Mouse (Mus musculus): ENCODE data around the gene Gnptg. TPM values are rescaled to one million over a fixed set of nuclear protein-coding genes. Genes with fewer than 3 reads are reported as not detected.

The Gnptg gene
- polyA plus RNA-seq, 1 experiment = 123 TPM

DNA sequence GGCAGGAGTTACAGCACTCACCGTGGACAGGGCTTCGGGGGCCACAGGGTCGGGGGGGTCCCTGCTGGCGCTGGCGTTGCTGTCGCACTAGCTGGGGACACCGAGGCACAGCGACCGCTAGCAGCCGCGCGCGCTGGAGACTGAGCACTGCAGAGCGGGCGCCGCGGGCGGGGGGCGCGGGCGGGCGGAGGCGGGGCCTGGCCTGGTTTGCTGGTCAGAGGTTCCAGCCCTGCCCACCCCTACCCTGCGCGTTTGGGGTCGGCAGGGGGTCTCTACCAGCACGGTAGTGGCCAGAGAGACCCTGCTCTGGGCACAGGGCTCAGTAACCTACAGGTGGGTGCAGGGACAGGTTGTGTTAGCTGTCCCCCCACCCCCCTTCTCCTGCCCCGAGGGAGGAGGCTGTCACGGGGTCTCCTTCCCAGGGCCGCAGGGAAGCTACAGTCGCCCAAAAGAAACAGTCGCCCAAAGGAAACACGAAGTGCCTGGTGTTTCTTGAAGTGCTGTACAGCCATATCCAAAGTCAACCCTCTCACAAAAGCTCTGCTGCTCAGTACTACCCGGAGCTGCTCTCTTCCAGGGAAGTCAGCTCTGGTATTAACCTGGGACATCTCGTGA lies 16.3 kb upstream of the Gnptg start, which contains the start of gene Baiap3:
Baiap3 (minus strand) TSS at position 225 of the 615 bp plus-strand sequence.
- no peaks in the 10 kb centered on the region for H3K27me3 ChIP-seq (replicated peaks; ENCODE audit: control insufficient read depth, insufficient read depth, low read length)
- WGBS = 3% methylated on average over 35 of the region's 35 CpGs
- no peak within 1 kb of the TSS for H3K27ac ChIP-seq (ENCODE audit: insufficient read depth, low read depth, low read length)
- TF ChIP-seq CTCF (conservative IDR thresholded peaks at IDR 0.05; ENCODE audit: insufficient read depth, insufficient read length, low read depth, low read length) (no peak), POLR2A (IDR thresholded peaks at IDR 0.05; ENCODE audit: low read depth, low read length) (no peak)
- peak within 1 kb of the TSS; percentile 30 for H3K4me3 ChIP-seq (ENCODE audit: insufficient read depth, low read depth, low read length)
- H3K36me3 ChIP-seq (ENCODE audit: control insufficient read depth, insufficient read depth, low read length) = no peaks in the 10 kb centered on the region
- DNase-seq = no peak
- no peaks in the 10 kb centered on the region for H3K4me1 ChIP-seq (ENCODE audit: control insufficient read depth, insufficient read depth, low read length)

GRCm38 (mm10) chr17:25255110-25255509 lies 15.2 kb upstream of the Gnptg start:
- 76% methylated on average over 2 of the region's 2 CpGs for WGBS
- no peaks in the 10 kb centered on the region for H3K36me3 ChIP-seq (ENCODE audit: control insufficient read depth, insufficient read depth, low read length)
- no peak for DNase-seq
- TF ChIP-seq POLR2A (IDR thresholded peaks at IDR 0.05; ENCODE audit: low read depth, low read length) (no peak), CTCF (conservative IDR thresholded peaks at IDR 0.05; ENCODE audit: insufficient read depth, insufficient read length, low read depth, low read length) (no peak)
- no peaks in the 10 kb centered on the region for H3K27me3 ChIP-seq (replicated peaks; ENCODE audit: control insufficient read depth, insufficient read depth, low read length)
- no peak overlapping the region for H3K27ac ChIP-seq (ENCODE audit: insufficient read depth, low read depth, low read length)
- H3K4me3 ChIP-seq (ENCODE audit: insufficient read depth, low read depth, low read length) = no peak overlapping the region
- H3K4me1 ChIP-seq (ENCODE audit: control insufficient read depth, insufficient read depth, low read length) = no peaks in the 10 kb centered on the region

GRCm38 (mm10) chr17:25253760-25254159 lies 13.8 kb upstream of the Gnptg start:
- no peak for DNase-seq
- 39% methylated on average over 10 of the region's 10 CpGs for WGBS

DNA sequence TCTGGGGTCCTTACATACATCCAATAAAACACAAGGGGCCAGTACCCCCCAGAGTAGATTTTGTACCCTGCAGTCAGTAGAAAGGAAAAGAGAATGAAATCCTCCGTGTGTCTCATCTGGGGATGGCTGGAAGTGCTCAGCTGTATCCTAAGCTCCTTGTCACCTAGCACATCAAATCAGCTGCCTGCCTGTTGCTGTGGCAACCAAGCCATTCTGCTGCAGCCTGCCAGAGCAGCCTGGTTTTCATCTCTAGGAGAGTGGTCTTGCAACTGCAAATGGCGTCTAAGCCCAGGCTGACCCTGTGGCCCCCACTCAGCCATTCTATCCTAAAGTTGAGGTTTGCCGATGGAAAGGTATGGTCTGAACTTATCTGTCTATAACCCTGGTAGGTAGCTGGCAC lies 12.7 kb upstream of the Gnptg start:
- no peaks in the 10 kb centered on the region for H3K27me3 ChIP-seq (replicated peaks; ENCODE audit: control insufficient read depth, insufficient read depth, low read length)
- H3K4me3 ChIP-seq (ENCODE audit: insufficient read depth, low read depth, low read length) = no peak overlapping the region
- no peaks in the 10 kb centered on the region for H3K4me1 ChIP-seq (ENCODE audit: control insufficient read depth, insufficient read depth, low read length)
- no peak for DNase-seq
- no peaks in the 10 kb centered on the region for H3K36me3 ChIP-seq (ENCODE audit: control insufficient read depth, insufficient read depth, low read length)
- H3K27ac ChIP-seq (ENCODE audit: insufficient read depth, low read depth, low read length) = no peak overlapping the region
- WGBS = 50% methylated on average over 3 of the region's 3 CpGs
- TF ChIP-seq POLR2A (IDR thresholded peaks at IDR 0.05; ENCODE audit: low read depth, low read length) (no peak), CTCF (conservative IDR thresholded peaks at IDR 0.05; ENCODE audit: insufficient read depth, insufficient read length, low read depth, low read length) (no peak)

More at GRCm38 (mm10) chr17:25253760-25254159, 13.8 kb upstream of the Gnptg start:
- TF ChIP-seq CTCF (conservative IDR thresholded peaks at IDR 0.05; ENCODE audit: insufficient read depth, insufficient read length, low read depth, low read length) = no peak
- no peak for TF ChIP-seq POLR2A (IDR thresholded peaks at IDR 0.05; ENCODE audit: low read depth, low read length)
- no peaks in the 10 kb centered on the region for H3K27me3 ChIP-seq (replicated peaks; ENCODE audit: control insufficient read depth, insufficient read depth, low read length)
- no peaks in the 10 kb centered on the region for H3K36me3 ChIP-seq (ENCODE audit: control insufficient read depth, insufficient read depth, low read length)
- H3K4me1 ChIP-seq (ENCODE audit: control insufficient read depth, insufficient read depth, low read length) = no peaks in the 10 kb centered on the region
- H3K4me3 ChIP-seq (ENCODE audit: insufficient read depth, low read depth, low read length) = no peak overlapping the region
- H3K27ac ChIP-seq (ENCODE audit: insufficient read depth, low read depth, low read length) = no peak overlapping the region

GRCm38 (mm10) chr17:25250181-25250835 lies 10.4 kb upstream of the Gnptg start:
- Histone ChIP-seq H3K27ac (ENCODE audit: insufficient read depth, low read depth, low read length) (no peak overlapping the region), H3K36me3 (ENCODE audit: control insufficient read depth, insufficient read depth, low read length) (no peaks in the 10 kb centered on the region), H3K4me3 (ENCODE audit: insufficient read depth, low read depth, low read length) (no peak overlapping the region), H3K27me3 (replicated peaks; ENCODE audit: control insufficient read depth, insufficient read depth, low read length) (no peaks in the 10 kb centered on the region), H3K4me1 (ENCODE audit: control insufficient read depth, insufficient read depth, low read length) (no peaks in the 10 kb centered on the region)
- DNase-seq = no peak
- 64% methylated on average over 8 of the region's 8 CpGs for WGBS
- TF ChIP-seq POLR2A (IDR thresholded peaks at IDR 0.05; ENCODE audit: low read depth, low read length) (no peak), CTCF (conservative IDR thresholded peaks at IDR 0.05; ENCODE audit: insufficient read depth, insufficient read length, low read depth, low read length) (no peak)

DNA sequence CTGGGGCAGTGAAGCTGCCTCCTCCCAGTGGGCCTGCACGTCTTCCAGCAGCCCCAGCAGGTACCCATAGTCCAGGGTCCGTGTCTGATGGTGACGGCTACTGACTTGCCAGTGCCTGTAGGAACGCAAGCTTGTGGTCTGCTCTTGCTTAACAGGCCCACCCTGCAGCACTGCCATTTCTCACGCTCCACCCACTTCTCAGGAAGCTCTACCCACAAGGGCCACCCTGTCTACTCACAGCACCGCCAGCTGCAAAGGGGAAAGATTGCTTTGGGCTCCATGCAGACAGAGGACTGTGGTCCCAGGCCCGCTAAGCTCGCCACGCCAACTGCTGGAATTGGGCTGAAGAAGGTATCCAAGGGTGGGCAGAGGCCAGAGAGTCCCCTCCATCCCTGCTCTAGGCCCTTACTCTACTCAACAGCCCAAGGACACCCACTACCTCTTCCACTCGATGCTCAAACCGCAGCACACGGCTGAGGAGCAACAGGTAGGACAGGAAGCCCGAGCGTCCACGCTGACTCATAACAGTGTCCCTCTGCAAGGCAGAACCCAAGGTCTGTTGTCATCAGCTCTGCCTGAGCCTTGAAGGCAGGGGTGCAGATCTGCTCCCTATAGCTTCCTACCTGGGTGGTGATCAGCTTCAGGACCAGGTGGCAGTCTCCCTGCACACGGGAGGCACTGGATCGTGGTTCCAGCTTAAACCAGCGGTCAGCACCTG lies 8.3 kb upstream of the Gnptg start:
- DNase-seq = no peak
- H3K4me1 ChIP-seq (ENCODE audit: control insufficient read depth, insufficient read depth, low read length) = no peaks in the 10 kb centered on the region
- H3K36me3 ChIP-seq (ENCODE audit: control insufficient read depth, insufficient read depth, low read length) = no peaks in the 10 kb centered on the region
- no peaks in the 10 kb centered on the region for H3K27me3 ChIP-seq (replicated peaks; ENCODE audit: control insufficient read depth, insufficient read depth, low read length)
- 75% methylated on average over 18 of the region's 18 CpGs for WGBS
- no peak overlapping the region for H3K4me3 ChIP-seq (ENCODE audit: insufficient read depth, low read depth, low read length)
- no peak overlapping the region for H3K27ac ChIP-seq (ENCODE audit: insufficient read depth, low read depth, low read length)
- TF ChIP-seq CTCF (conservative IDR thresholded peaks at IDR 0.05; ENCODE audit: insufficient read depth, insufficient read length, low read depth, low read length) = no peak
- TF ChIP-seq POLR2A (IDR thresholded peaks at IDR 0.05; ENCODE audit: low read depth, low read length) = no peak

DNA sequence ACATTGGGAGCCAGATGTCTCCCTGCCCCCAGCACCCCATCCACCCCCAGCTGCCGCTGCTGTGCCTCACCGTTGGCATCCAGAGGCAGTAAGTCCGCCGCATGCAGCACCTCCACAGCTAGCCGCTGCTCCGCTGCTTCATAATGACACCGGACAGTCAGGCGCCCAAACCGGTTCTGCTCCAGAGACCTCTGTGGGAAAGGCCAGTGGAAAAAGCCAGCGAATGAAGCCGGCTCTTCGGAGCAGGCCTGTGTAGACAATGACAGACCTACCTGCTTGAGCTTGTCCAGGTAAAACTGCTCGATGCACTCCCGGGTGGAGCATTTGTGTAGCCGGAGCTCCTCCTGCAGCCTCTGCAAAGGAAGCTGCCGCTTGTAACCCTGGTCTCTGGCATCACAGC lies 4.3 kb upstream of the Gnptg start:
- Histone ChIP-seq H3K27ac (ENCODE audit: insufficient read depth, low read depth, low read length) (no peak overlapping the region), H3K4me1 (ENCODE audit: control insufficient read depth, insufficient read depth, low read length) (no peaks in the 10 kb centered on the region), H3K36me3 (ENCODE audit: control insufficient read depth, insufficient read depth, low read length) (no peaks in the 10 kb centered on the region), H3K4me3 (ENCODE audit: insufficient read depth, low read depth, low read length) (no peak overlapping the region), H3K27me3 (replicated peaks; ENCODE audit: control insufficient read depth, insufficient read depth, low read length) (no peaks in the 10 kb centered on the region)
- 61% methylated on average over 16 of the region's 16 CpGs for WGBS
- no peak for TF ChIP-seq POLR2A (IDR thresholded peaks at IDR 0.05; ENCODE audit: low read depth, low read length)
- TF ChIP-seq CTCF (conservative IDR thresholded peaks at IDR 0.05; ENCODE audit: insufficient read depth, insufficient read length, low read depth, low read length) = no peak
- peak; percentile 29 for DNase-seq
